9 mouse cellular contexts compared by ENCODE assay signal in genomic region chr17:36825525-36825924, GRCm38 (mm10). TPM values are rescaled to one million over a fixed set of nuclear protein-coding genes. Genes with fewer than 3 reads are reported as not detected.
A peak's percentile ranks its signal among the peaks of the same experiment; 100 is the strongest.
DNase-seq lines count a peak whose midpoint lies in the region; ATAC-seq and TF ChIP-seq lines count a peak whose summit lies in the region.
"Had no signal": no experiment of that assay in that cellular context is flagged by ENCODE, and none has a peak within 500 bp of the region (broad histone marks: within the 10 kb centered on the region; RNA-seq: fewer than 3 reads in every experiment).

No protein-coding gene starts in this region.

- peak overlapping the region; percentile 39 for H3K4me2 ChIP-seq in hindbrain, embryonic 13.5 days
- H3K4me2 ChIP-seq in midbrain, postnatal 0 days (ENCODE audit: low read depth, low read length, poor library complexity, severe bottlenecking): no peak overlapping the region

- no peaks in the 10 kb centered on the region for H3K4me1 ChIP-seq in hindbrain, embryonic 13.5 days (replicated peaks)
- no peaks in the 10 kb centered on the region for H3K4me1 ChIP-seq in hindbrain, embryonic 10.5 days (replicated peaks)
- no peaks in the 10 kb centered on the region for H3K4me1 ChIP-seq in midbrain, postnatal 0 days (ENCODE audit: insufficient read depth, low read length)

- H3K9ac ChIP-seq in hindbrain, embryonic 13.5 days: no peak overlapping the region
- H3K9ac ChIP-seq in midbrain, postnatal 0 days (replicated peaks; ENCODE audit: low read length, poor library complexity, severe bottlenecking): no peak overlapping the region

- peak; percentile 66 for TF ChIP-seq CTCF in midbrain, postnatal 0 days (IDR thresholded peaks at IDR 0.05)

- no peak overlapping the region for H3K27ac ChIP-seq in hindbrain, embryonic 13.5 days
- no peak overlapping the region for H3K27ac ChIP-seq in hindbrain, embryonic 10.5 days
- H3K27ac ChIP-seq in midbrain, postnatal 0 days (ENCODE audit: low read depth, low read length): no peak overlapping the region

- no peak overlapping the region for H3K4me3 ChIP-seq in hindbrain, embryonic 13.5 days
- H3K4me3 ChIP-seq in hindbrain, embryonic 10.5 days: no peak overlapping the region
- H3K4me3 ChIP-seq in midbrain, postnatal 0 days (ENCODE audit: low read depth, low read length): no peak overlapping the region

- no peaks in the 10 kb centered on the region for H3K36me3 ChIP-seq in hindbrain, embryonic 13.5 days
- H3K36me3 ChIP-seq in hindbrain, embryonic 10.5 days: no peaks in the 10 kb centered on the region
- no peaks in the 10 kb centered on the region for H3K36me3 ChIP-seq in midbrain, postnatal 0 days (ENCODE audit: insufficient read depth, low read length)

- peak; percentile 79 for ATAC-seq in hindbrain, embryonic 13.5 days (ENCODE audit: low FRiP score)
- peak; percentile 43; the same call in 1 of the 2 replicates for ATAC-seq in common myeloid progenitor, adult 5-6 weeks (replicated peaks; ENCODE audit: low read depth, poor library complexity, severe bottlenecking)
- peak; percentile 87 for ATAC-seq in midbrain, postnatal 0 days (ENCODE audit: low FRiP score)

- WGBS in hindbrain, embryonic 13.5 days: 23% methylated on average over 4 of the region's 4 CpGs
- 25% methylated on average over 4 of the region's 4 CpGs for WGBS in hindbrain, embryonic 10.5 days
- 31% methylated on average over 4 of the region's 4 CpGs for WGBS in midbrain, postnatal 0 days

- no peak for DNase-seq in hindbrain, embryonic 10.5 days (ENCODE audit: low spot score)
- peak; percentile 15 to 44 for DNase-seq in CD8-positive naive resting alpha-beta T cell, adult 2 months (ENCODE audit: low read depth in 2 of 2, low spot score in 2 of 2)
- DNase-seq in midbrain, postnatal 0 days (ENCODE audit: low spot score): peak; percentile 82
- no peak for DNase-seq in heart, postnatal 25 days (ENCODE audit: low spot score)
- DNase-seq in urinary bladder, adult 2 months (ENCODE audit: low spot score): no peak
- no peak for DNase-seq in gastrocnemius, adult 18-20 months (ENCODE audit: low spot score)

- H3K27me3 ChIP-seq in hindbrain, embryonic 13.5 days: 0 out of 2 replicates have a peak, but pooled peaks cover 4% of the 10 kb centered on the region
- no peaks in the 10 kb centered on the region for H3K27me3 ChIP-seq in hindbrain, embryonic 10.5 days (ENCODE audit: insufficient read depth, poor library complexity, severe bottlenecking)
- no peaks in the 10 kb centered on the region for H3K27me3 ChIP-seq in midbrain, postnatal 0 days (ENCODE audit: insufficient read depth, low read length)

- no peaks in the 10 kb centered on the region for H3K9me3 ChIP-seq in hindbrain, embryonic 13.5 days
- no peaks in the 10 kb centered on the region for H3K9me3 ChIP-seq in hindbrain, embryonic 10.5 days
- H3K9me3 ChIP-seq in midbrain, postnatal 0 days (ENCODE audit: low read length): no peaks in the 10 kb centered on the region

- intact Hi-C loops in heart, postnatal 25 days (cut with DNase I): loop anchor here (5.0 kb wide), 1 partner anchor 38 kb away; no protein-coding TSS in a partner anchor

RNA-seq across cellular contexts. Expression of gene Trim26, which starts 11.4 kb away (rescaled TPM):
- polyA plus RNA-seq in hindbrain, embryonic 13.5 days (2015; fragmentation: Nextera tagmentation; extraction: Ambion mirVana): 48.7 and 49.1 TPM in 2 replicates
- 47.2 and 48.2 TPM in 2 replicates for polyA plus RNA-seq in hindbrain, embryonic 10.5 days (2016; fragmentation: Nextera tagmentation; extraction: Ambion mirVana)
- total RNA-seq in common myeloid progenitor, adult 5-6 weeks (2017): 10.8 and 18.0 TPM in 2 replicates
- total RNA-seq in midbrain, postnatal 0 days (2014; rRNA removed): 29.8 and 31.4 TPM in 2 replicates
- polyA plus RNA-seq in midbrain, postnatal 0 days (2015; fragmentation: Nextera tagmentation; extraction: Ambion mirVana): 37.9 and 44.3 TPM in 2 replicates
- total RNA-seq in heart, postnatal 25 days (2021): 10 to 100 TPM; 19.4 to 20.5 TPM
- polyA plus RNA-seq in urinary bladder, adult 2 months (2012; rRNA removed): 39.4 and 47.1 TPM in 2 replicates
- 10 to 100 TPM; 18.4 to 18.7 TPM for total RNA-seq in gastrocnemius, adult 18-20 months (2021)

RNA-seq across cellular contexts. Expression of gene H2-M10.6, which starts 13.6 kb away (rescaled TPM):
- polyA plus RNA-seq in hindbrain, embryonic 13.5 days (2015; fragmentation: Nextera tagmentation; extraction: Ambion mirVana): not detected in 2 replicates
- polyA plus RNA-seq in hindbrain, embryonic 10.5 days (2016; fragmentation: Nextera tagmentation; extraction: Ambion mirVana): not detected in 2 replicates
- not detected in 2 replicates for total RNA-seq in common myeloid progenitor, adult 5-6 weeks (2017)
- not detected in 2 replicates for total RNA-seq in midbrain, postnatal 0 days (2014; rRNA removed)
- not detected in 2 replicates for polyA plus RNA-seq in midbrain, postnatal 0 days (2015; fragmentation: Nextera tagmentation; extraction: Ambion mirVana)
- total RNA-seq in heart, postnatal 25 days (2021): not detected
- not detected in 2 replicates for polyA plus RNA-seq in urinary bladder, adult 2 months (2012; rRNA removed)
- total RNA-seq in gastrocnemius, adult 18-20 months (2021): not detected
- total RNA-seq: heart, postnatal 10 days had no signal

RNA-seq across cellular contexts. Expression of gene Trim15, which starts 41.5 kb away (rescaled TPM):
- 0.40 and 0.52 TPM in 2 replicates for polyA plus RNA-seq in hindbrain, embryonic 13.5 days (2015; fragmentation: Nextera tagmentation; extraction: Ambion mirVana)
- 0.14 and 0.36 TPM in 2 replicates for polyA plus RNA-seq in hindbrain, embryonic 10.5 days (2016; fragmentation: Nextera tagmentation; extraction: Ambion mirVana)
- 0.18 TPM in 1 of 2 replicates, not detected in the other for total RNA-seq in common myeloid progenitor, adult 5-6 weeks (2017)
- 0.27 and 0.33 TPM in 2 replicates for total RNA-seq in midbrain, postnatal 0 days (2014; rRNA removed)
- 0.73 and 0.90 TPM in 2 replicates for polyA plus RNA-seq in midbrain, postnatal 0 days (2015; fragmentation: Nextera tagmentation; extraction: Ambion mirVana)
- not detected for total RNA-seq in heart, postnatal 25 days (2021)
- polyA plus RNA-seq in urinary bladder, adult 2 months (2012; rRNA removed): 0.03 TPM in 1 of 2 replicates, not detected in the other
- not detected for total RNA-seq in gastrocnemius, adult 18-20 months (2021)
- total RNA-seq: heart, postnatal 10 days had no signal

RNA-seq across cellular contexts. Expression of gene Trim10, which starts 43.8 kb away (rescaled TPM):
- 1.3 and 1.8 TPM in 2 replicates for polyA plus RNA-seq in hindbrain, embryonic 13.5 days (2015; fragmentation: Nextera tagmentation; extraction: Ambion mirVana)
- 6.7 and 7.3 TPM in 2 replicates for polyA plus RNA-seq in hindbrain, embryonic 10.5 days (2016; fragmentation: Nextera tagmentation; extraction: Ambion mirVana)
- total RNA-seq in common myeloid progenitor, adult 5-6 weeks (2017): 4.3 and 8.9 TPM in 2 replicates
- total RNA-seq in midbrain, postnatal 0 days (2014; rRNA removed): 0.22 and 0.24 TPM in 2 replicates
- polyA plus RNA-seq in midbrain, postnatal 0 days (2015; fragmentation: Nextera tagmentation; extraction: Ambion mirVana): 0.16 and 0.17 TPM in 2 replicates
- total RNA-seq in heart, postnatal 25 days (2021): 1 to 10 TPM; 1.2 TPM
- polyA plus RNA-seq in urinary bladder, adult 2 months (2012; rRNA removed): 0.07 TPM in 2 replicates
- total RNA-seq in gastrocnemius, adult 18-20 months (2021): not detected

RNA-seq across cellular contexts. Expression of gene H2-M10.5, which starts 52.8 kb away (rescaled TPM):
- not detected in 2 replicates for polyA plus RNA-seq in hindbrain, embryonic 13.5 days (2015; fragmentation: Nextera tagmentation; extraction: Ambion mirVana)
- polyA plus RNA-seq in hindbrain, embryonic 10.5 days (2016; fragmentation: Nextera tagmentation; extraction: Ambion mirVana): not detected in 2 replicates
- not detected in 2 replicates for total RNA-seq in common myeloid progenitor, adult 5-6 weeks (2017)
- not detected in 2 replicates for total RNA-seq in midbrain, postnatal 0 days (2014; rRNA removed)
- not detected in 2 replicates for polyA plus RNA-seq in midbrain, postnatal 0 days (2015; fragmentation: Nextera tagmentation; extraction: Ambion mirVana)
- total RNA-seq in heart, postnatal 25 days (2021): not detected
- polyA plus RNA-seq in urinary bladder, adult 2 months (2012; rRNA removed): not detected in 2 replicates
- not detected for total RNA-seq in gastrocnemius, adult 18-20 months (2021)
- total RNA-seq: heart, postnatal 10 days had no signal

Comparison
In these comparisons a context has a peak if more than half of its experiments do, and no peak if none do; other contexts are left out.
1. DNase-seq: peak in CD8-positive naive resting alpha-beta T cell, adult 2 months (2 of 2) and midbrain, postnatal 0 days (single experiment); none in hindbrain, embryonic 10.5 days (single experiment), heart, postnatal 25 days (single experiment), urinary bladder, adult 2 months (single experiment) and gastrocnemius, adult 18-20 months (single experiment).
2. Peak in every context shown above with its lines, with median percentiles within 50 percentile points of each other: ATAC-seq.